Mouse (Mus musculus) olfactory bulb, adult 2 months (tissue): Measurements from ENCODE around the gene Dvl2.

Source experiments
- CTCF ChIP-seq: fragments of 200-500 bp; IDR thresholded peaks from 2 replicates; pipeline ENCODE4 v1.5.1; 2012; ENCODE audit warnings: low read depth, mild to moderate bottlenecking, low read length, moderate library complexity; ENCODE audit not compliant: insufficient read depth
- POLR2A ChIP-seq: fragments of 200-500 bp; IDR thresholded peaks from 2 replicates; pipeline ENCODE4 v1.6.1; 2012; ENCODE audit warnings: mild to moderate bottlenecking, low read depth, low read length, moderate library complexity; ENCODE audit not compliant: insufficient read depth

GRCm38 (mm10) chr11:70039631-70040030, 39.2 kb downstream of the Dvl2 start:
- no peak for TF ChIP-seq CTCF
- no peak for TF ChIP-seq POLR2A
